Mouse (Mus musculus): Measurements from ENCODE around the gene Mtor.

DNA sequence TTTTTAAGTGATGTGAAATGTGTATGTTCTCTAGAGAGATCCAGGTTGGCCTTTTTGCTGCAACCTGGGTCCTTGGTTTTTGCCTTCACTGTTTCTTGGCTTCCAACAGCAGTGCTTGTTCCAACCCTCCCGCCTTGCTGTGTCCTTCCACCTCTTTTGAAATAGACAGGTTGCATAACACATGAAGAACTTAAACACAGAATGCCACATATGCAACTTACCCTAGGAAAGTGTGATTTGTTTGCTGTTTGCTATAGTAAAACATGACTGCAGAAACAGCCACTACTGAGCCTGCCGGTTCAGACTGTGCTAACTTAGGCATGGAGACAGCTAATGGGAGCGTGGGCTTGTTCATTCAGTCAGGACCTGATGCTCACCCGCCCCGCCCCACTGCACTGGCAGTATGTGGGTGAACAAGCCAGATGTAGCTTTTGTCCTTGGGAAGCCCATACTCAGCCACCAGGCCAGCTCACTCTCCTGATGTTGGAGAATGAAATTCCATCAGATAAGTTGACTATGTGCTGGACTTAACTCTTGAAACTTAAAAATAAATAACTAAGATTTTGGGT is 18.2 kb downstream of the Mtor start:
- TF ChIP-seq CTCF (IDR thresholded peaks at IDR 0.05; ENCODE audit: insufficient read depth, low read depth, low read length) (no peak), POLR2A (IDR thresholded peaks at IDR 0.05; ENCODE audit: insufficient read depth, low read depth, low read length) (no peak)

Measured in olfactory bulb, adult 2 months (tissue).